Comparison of ENCODE assay signal across 8 mouse cellular contexts in genomic region chr15:89147456-89147855, GRCm38 (mm10). TPM values are rescaled to one million over a fixed set of nuclear protein-coding genes. Genes with fewer than 3 reads are reported as not detected.
DNase-seq lines count a peak whose midpoint lies in the region; ATAC-seq and TF ChIP-seq lines count a peak whose summit lies in the region.
"Had no signal": no experiment of that assay in that cellular context is flagged by ENCODE, and none has a peak within 500 bp of the region (broad histone marks: within the 10 kb centered on the region; RNA-seq: fewer than 3 reads in every experiment).

No protein-coding gene starts in this region.

- H3K27ac ChIP-seq in lung, embryonic 14.5 days (ENCODE audit: low read depth) = no peak overlapping the region
- no peak overlapping the region for H3K27ac ChIP-seq in embryonic facial prominence, embryonic 15.5 days (replicated peaks)
- H3K27ac ChIP-seq in hindbrain, embryonic 14.5 days = peak overlapping the region; percentile 77
- no peak overlapping the region for H3K27ac ChIP-seq in neural tube, embryonic 11.5 days (ENCODE audit: low read depth, low read length)

- H3K36me3 ChIP-seq in lung, embryonic 14.5 days (ENCODE audit: insufficient read depth) = no peaks in the 10 kb centered on the region
- no peaks in the 10 kb centered on the region; the same call in 1 of the 2 replicates for H3K36me3 ChIP-seq in embryonic facial prominence, embryonic 15.5 days
- H3K36me3 ChIP-seq in hindbrain, embryonic 14.5 days (replicated peaks; ENCODE audit: control insufficient read depth, insufficient read depth) = peaks cover 34% of the 10 kb centered on the region
- H3K36me3 ChIP-seq in neural tube, embryonic 11.5 days (ENCODE audit: control insufficient read depth, insufficient read depth, low read length) = peaks cover 2% of the 10 kb centered on the region; the same call in 1 of the 2 replicates

- WGBS in lung, embryonic 14.5 days = 21% methylated on average over 10 of the region's 10 CpGs
- WGBS in embryonic facial prominence, embryonic 15.5 days = 19% methylated on average over 10 of the region's 10 CpGs
- 24% methylated on average over 10 of the region's 10 CpGs for WGBS in hindbrain, embryonic 14.5 days
- WGBS in neural tube, embryonic 11.5 days = 24% methylated on average over 10 of the region's 10 CpGs

- peak overlapping the region; percentile 58 for H3K4me2 ChIP-seq in lung, embryonic 14.5 days
- peak overlapping the region; percentile 60 for H3K4me2 ChIP-seq in embryonic facial prominence, embryonic 15.5 days (replicated peaks)
- peak overlapping the region; percentile 87 for H3K4me2 ChIP-seq in hindbrain, embryonic 14.5 days (replicated peaks)
- H3K4me2 ChIP-seq in neural tube, embryonic 11.5 days (ENCODE audit: low read depth) = peak overlapping the region; percentile 88

- DNase-seq in lung, embryonic 14.5 days = no peak
- no peak for DNase-seq in lung, postnatal 36 days
- no peak for DNase-seq in hindbrain, embryonic 14.5 days (ENCODE audit: low spot score)
- no peak for DNase-seq in neural tube, embryonic 11.5 days (ENCODE audit: low spot score)
- DNase-seq in urinary bladder, postnatal 14 days (ENCODE audit: low spot score) = no peak

- no peaks in the 10 kb centered on the region for H3K9me3 ChIP-seq in lung, embryonic 14.5 days (ENCODE audit: low read depth, low read length)
- H3K9me3 ChIP-seq in embryonic facial prominence, embryonic 15.5 days (replicated peaks) = no peaks in the 10 kb centered on the region
- no peaks in the 10 kb centered on the region for H3K9me3 ChIP-seq in hindbrain, embryonic 14.5 days (ENCODE audit: control insufficient read depth, low read length)
- no peaks in the 10 kb centered on the region for H3K9me3 ChIP-seq in neural tube, embryonic 11.5 days (ENCODE audit: control insufficient read depth, low read length)

- H3K9ac ChIP-seq in lung, embryonic 14.5 days = no peak overlapping the region
- H3K9ac ChIP-seq in embryonic facial prominence, embryonic 15.5 days = no peak overlapping the region; the same call in 1 of the 2 replicates
- peak overlapping the region; percentile 88 for H3K9ac ChIP-seq in hindbrain, embryonic 14.5 days
- no peak overlapping the region for H3K9ac ChIP-seq in neural tube, embryonic 11.5 days (ENCODE audit: low read length)

- peaks cover 53% of the 10 kb centered on the region for H3K27me3 ChIP-seq in lung, embryonic 14.5 days (ENCODE audit: insufficient read depth, low read length)
- peaks cover 33% of the 10 kb centered on the region for H3K27me3 ChIP-seq in embryonic facial prominence, embryonic 15.5 days
- no peaks in the 10 kb centered on the region for H3K27me3 ChIP-seq in hindbrain, embryonic 14.5 days (ENCODE audit: control insufficient read depth, insufficient read depth, low read length)
- peaks cover 12% of the 10 kb centered on the region; the same call in 1 of the 2 replicates for H3K27me3 ChIP-seq in neural tube, embryonic 11.5 days (ENCODE audit: control insufficient read depth, insufficient read depth, low read length)
- H3K27me3 ChIP-seq: Patski had no signal

- no peak for TF ChIP-seq CTCF in lung, embryonic 14.5 days (IDR thresholded peaks at IDR 0.05; ENCODE audit: low read depth)

- H3K4me3 ChIP-seq in lung, embryonic 14.5 days (ENCODE audit: low read depth, low read length) = peak overlapping the region; percentile 25; the same call in 1 of the 2 replicates
- H3K4me3 ChIP-seq in embryonic facial prominence, embryonic 15.5 days (replicated peaks) = no peak overlapping the region; the same call in 1 of the 2 replicates
- H3K4me3 ChIP-seq in hindbrain, embryonic 14.5 days (replicated peaks; ENCODE audit: low read length) = peak overlapping the region; percentile 53
- peak overlapping the region; percentile 78 for H3K4me3 ChIP-seq in neural tube, embryonic 11.5 days (ENCODE audit: low read depth, low read length)

- no peak for ATAC-seq in lung, embryonic 14.5 days (ENCODE audit: insufficient read depth)
- ATAC-seq in embryonic facial prominence, embryonic 15.5 days (ENCODE audit: insufficient number of reproducible peaks, low FRiP score, low TSS enrichment, low read depth) = no peak
- ATAC-seq in hindbrain, embryonic 14.5 days (ENCODE audit: low FRiP score) = no peak
- no peak for ATAC-seq in neural tube, embryonic 11.5 days (ENCODE audit: insufficient read depth, low FRiP score, low TSS enrichment)
- ATAC-seq in granulocyte monocyte progenitor cell, adult 5-6 weeks (replicated peaks; ENCODE audit: poor library complexity, severe bottlenecking) = no peak

- H3K4me1 ChIP-seq in lung, embryonic 14.5 days (ENCODE audit: insufficient read depth) = peaks cover 7% of the 10 kb centered on the region
- peaks cover 40% of the 10 kb centered on the region for H3K4me1 ChIP-seq in embryonic facial prominence, embryonic 15.5 days
- peaks cover 41% of the 10 kb centered on the region for H3K4me1 ChIP-seq in hindbrain, embryonic 14.5 days (replicated peaks; ENCODE audit: control insufficient read depth, insufficient read depth, low read length)
- H3K4me1 ChIP-seq in neural tube, embryonic 11.5 days (ENCODE audit: control insufficient read depth, insufficient read depth, low read length) = peaks cover 18% of the 10 kb centered on the region

RNA-seq across cellular contexts. Expression of gene Mapk11, which starts 2.0 kb away (rescaled TPM):
- polyA plus RNA-seq in lung, embryonic 14.5 days (2014; fragmentation: Nextera tagmentation; extraction: Ambion mirVana) = 11.3 and 13.3 TPM in 2 replicates
- 10.7 and 12.7 TPM in 2 replicates for polyA plus RNA-seq in embryonic facial prominence, embryonic 15.5 days (2015; fragmentation: Nextera tagmentation; extraction: Ambion mirVana)
- polyA plus RNA-seq in hindbrain, embryonic 14.5 days (2014; fragmentation: Nextera tagmentation; extraction: Ambion mirVana) = 20.4 and 22.4 TPM in 2 replicates
- 33.1 and 37.4 TPM in 2 replicates for polyA plus RNA-seq in neural tube, embryonic 11.5 days (2014; fragmentation: Nextera tagmentation; extraction: Ambion mirVana)
- not detected in 2 replicates for total RNA-seq in granulocyte monocyte progenitor cell, adult 5-6 weeks (2014; fragmentation: Nextera tagmentation)
- not detected in 2 replicates for total RNA-seq in granulocyte monocyte progenitor cell, adult 5-6 weeks (2017)

RNA-seq across cellular contexts. Expression of gene Mapk12, which starts 7.0 kb away (rescaled TPM):
- 11.4 and 11.9 TPM in 2 replicates for polyA plus RNA-seq in lung, embryonic 14.5 days (2014; fragmentation: Nextera tagmentation; extraction: Ambion mirVana)
- polyA plus RNA-seq in embryonic facial prominence, embryonic 15.5 days (2015; fragmentation: Nextera tagmentation; extraction: Ambion mirVana) = 9.4 and 11.2 TPM in 2 replicates
- 3.3 and 4.0 TPM in 2 replicates for polyA plus RNA-seq in hindbrain, embryonic 14.5 days (2014; fragmentation: Nextera tagmentation; extraction: Ambion mirVana)
- 15.4 and 20.3 TPM in 2 replicates for polyA plus RNA-seq in neural tube, embryonic 11.5 days (2014; fragmentation: Nextera tagmentation; extraction: Ambion mirVana)
- not detected in 2 replicates for total RNA-seq in granulocyte monocyte progenitor cell, adult 5-6 weeks (2014; fragmentation: Nextera tagmentation)
- 0.93 TPM in 1 of 2 replicates, not detected in the other for total RNA-seq in granulocyte monocyte progenitor cell, adult 5-6 weeks (2017)

RNA-seq across cellular contexts. Expression of gene Hdac10, which starts 19.0 kb away (rescaled TPM):
- polyA plus RNA-seq in lung, embryonic 14.5 days (2014; fragmentation: Nextera tagmentation; extraction: Ambion mirVana) = 18.8 and 19.7 TPM in 2 replicates
- polyA plus RNA-seq in embryonic facial prominence, embryonic 15.5 days (2015; fragmentation: Nextera tagmentation; extraction: Ambion mirVana) = 22.3 and 25.7 TPM in 2 replicates
- 17.0 and 19.1 TPM in 2 replicates for polyA plus RNA-seq in hindbrain, embryonic 14.5 days (2014; fragmentation: Nextera tagmentation; extraction: Ambion mirVana)
- polyA plus RNA-seq in neural tube, embryonic 11.5 days (2014; fragmentation: Nextera tagmentation; extraction: Ambion mirVana) = 13.0 and 13.7 TPM in 2 replicates
- total RNA-seq in granulocyte monocyte progenitor cell, adult 5-6 weeks (2014; fragmentation: Nextera tagmentation) = 11.3 and 14.7 TPM in 2 replicates
- 11.2 and 13.9 TPM in 2 replicates for total RNA-seq in granulocyte monocyte progenitor cell, adult 5-6 weeks (2017)

RNA-seq across cellular contexts. Expression of gene Tubgcp6, which starts 24.5 kb away (rescaled TPM):
- polyA plus RNA-seq in lung, embryonic 14.5 days (2014; fragmentation: Nextera tagmentation; extraction: Ambion mirVana) = 18.4 and 19.8 TPM in 2 replicates
- polyA plus RNA-seq in embryonic facial prominence, embryonic 15.5 days (2015; fragmentation: Nextera tagmentation; extraction: Ambion mirVana) = 14.8 and 15.2 TPM in 2 replicates
- 17.2 and 19.1 TPM in 2 replicates for polyA plus RNA-seq in hindbrain, embryonic 14.5 days (2014; fragmentation: Nextera tagmentation; extraction: Ambion mirVana)
- 21.1 and 21.8 TPM in 2 replicates for polyA plus RNA-seq in neural tube, embryonic 11.5 days (2014; fragmentation: Nextera tagmentation; extraction: Ambion mirVana)
- total RNA-seq in granulocyte monocyte progenitor cell, adult 5-6 weeks (2014; fragmentation: Nextera tagmentation) = 23.4 and 29.2 TPM in 2 replicates
- total RNA-seq in granulocyte monocyte progenitor cell, adult 5-6 weeks (2017) = 12.6 and 20.2 TPM in 2 replicates

RNA-seq across cellular contexts. Expression of gene Plxnb2, which starts 33.1 kb away (rescaled TPM):
- polyA plus RNA-seq in lung, embryonic 14.5 days (2014; fragmentation: Nextera tagmentation; extraction: Ambion mirVana) = 149 and 156 TPM in 2 replicates
- polyA plus RNA-seq in embryonic facial prominence, embryonic 15.5 days (2015; fragmentation: Nextera tagmentation; extraction: Ambion mirVana) = 157 and 161 TPM in 2 replicates
- 99.2 and 101 TPM in 2 replicates for polyA plus RNA-seq in hindbrain, embryonic 14.5 days (2014; fragmentation: Nextera tagmentation; extraction: Ambion mirVana)
- 112 and 117 TPM in 2 replicates for polyA plus RNA-seq in neural tube, embryonic 11.5 days (2014; fragmentation: Nextera tagmentation; extraction: Ambion mirVana)
- total RNA-seq in granulocyte monocyte progenitor cell, adult 5-6 weeks (2014; fragmentation: Nextera tagmentation) = 19.1 and 23.4 TPM in 2 replicates
- total RNA-seq in granulocyte monocyte progenitor cell, adult 5-6 weeks (2017) = 11.0 and 14.7 TPM in 2 replicates
